Mouse (Mus musculus) left cerebral cortex, postnatal 4 days (tissue): ENCODE results near the gene Sumo2. TPM values are rescaled to one million over a fixed set of nuclear protein-coding genes. Genes with fewer than 3 reads are reported as not detected.
"Not testable (repeated sequence)": the region's sequence is repeated elsewhere in the genome, so short reads cannot be mapped to it uniquely, and the experiment has no call there.

Experiments used
- DNase-seq: peaks from one replicate; pipeline ENCODE4 v3.0.0-alpha.2; 2022
- intact Hi-C: fragments of 180-260 bp; cut with DNase I; formaldehyde crosslinking; loops from one replicate; pipeline ENCODE4 v1.15.1; 2025
- total RNA-seq, 2 experiments: library from RNA; stranded (reverse); gene quantifications; 2 replicates each; pipeline ENCODE4 v1.2.3; 2021

Gene Sumo2
- total RNA-seq, 2 experiments from 2014 or later: 439 to 466 TPM

DNA sequence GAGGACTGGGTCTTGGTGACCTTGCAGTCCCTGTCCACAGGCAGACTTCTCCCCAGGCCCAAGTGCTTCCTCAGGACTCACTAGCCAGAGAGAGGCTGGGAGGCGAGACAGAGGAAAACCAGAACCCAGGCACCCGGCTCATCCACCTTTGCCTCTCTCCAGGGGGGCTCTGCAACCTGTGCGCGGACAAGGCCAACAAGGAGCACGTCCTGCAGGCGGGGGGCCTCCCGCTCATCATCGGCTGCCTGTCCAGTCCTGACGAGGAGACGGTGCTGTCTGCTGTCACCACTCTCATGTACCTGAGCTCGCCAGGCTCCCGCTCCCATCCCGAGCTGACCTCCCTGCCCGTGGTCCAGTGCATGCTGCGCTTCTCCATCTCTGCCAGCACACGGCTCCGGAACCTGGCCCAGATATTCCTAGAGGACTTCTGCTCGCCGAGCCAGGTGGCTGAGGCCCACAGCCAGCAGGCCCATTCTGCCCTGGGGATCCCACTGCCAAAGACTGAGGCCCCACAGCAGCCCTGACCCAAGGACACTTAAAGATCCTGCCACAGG is 47.4 kb downstream of the Sumo2 start:
- intact Hi-C loops: no loop called here
- no peak for DNase-seq

GRCm38 (mm10) chr11:115485155-115485554 is 50.9 kb downstream of the Sumo2 start:
- intact Hi-C loops: no loop called here
- DNase-seq: no peak

DNA sequence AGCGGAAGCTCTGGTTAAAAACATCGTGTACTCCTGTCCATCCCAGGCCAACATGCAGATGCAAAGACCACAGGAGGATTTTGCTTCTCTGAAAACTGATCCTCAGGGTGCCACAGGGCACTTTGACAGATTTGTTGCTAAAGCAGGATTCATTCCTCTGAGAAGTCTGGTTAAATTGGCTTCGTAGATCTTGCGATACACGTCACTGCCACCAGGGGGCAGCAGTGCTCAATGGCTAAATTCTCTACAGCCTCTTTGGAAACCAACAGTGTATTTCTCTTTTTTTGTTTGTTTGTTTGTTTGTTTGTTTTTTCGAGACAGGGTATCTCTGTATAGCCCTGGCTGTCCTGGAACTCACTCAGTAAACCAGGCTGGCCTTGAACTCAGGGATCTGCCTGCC is 52.4 kb downstream of the Sumo2 start:
- intact Hi-C loops: no loop called here
- DNase-seq: peak; percentile 74

GRCm38 (mm10) chr11:115483278-115483677 is 52.8 kb downstream of the Sumo2 start:
- no peak for DNase-seq
- intact Hi-C loops: no loop called here

- intact Hi-C loops: no loop called here
- DNase-seq: no peak
Measured at GRCm38 (mm10) chr11:115481553-115482259, 54.4 kb downstream of the Sumo2 start.

DNA sequence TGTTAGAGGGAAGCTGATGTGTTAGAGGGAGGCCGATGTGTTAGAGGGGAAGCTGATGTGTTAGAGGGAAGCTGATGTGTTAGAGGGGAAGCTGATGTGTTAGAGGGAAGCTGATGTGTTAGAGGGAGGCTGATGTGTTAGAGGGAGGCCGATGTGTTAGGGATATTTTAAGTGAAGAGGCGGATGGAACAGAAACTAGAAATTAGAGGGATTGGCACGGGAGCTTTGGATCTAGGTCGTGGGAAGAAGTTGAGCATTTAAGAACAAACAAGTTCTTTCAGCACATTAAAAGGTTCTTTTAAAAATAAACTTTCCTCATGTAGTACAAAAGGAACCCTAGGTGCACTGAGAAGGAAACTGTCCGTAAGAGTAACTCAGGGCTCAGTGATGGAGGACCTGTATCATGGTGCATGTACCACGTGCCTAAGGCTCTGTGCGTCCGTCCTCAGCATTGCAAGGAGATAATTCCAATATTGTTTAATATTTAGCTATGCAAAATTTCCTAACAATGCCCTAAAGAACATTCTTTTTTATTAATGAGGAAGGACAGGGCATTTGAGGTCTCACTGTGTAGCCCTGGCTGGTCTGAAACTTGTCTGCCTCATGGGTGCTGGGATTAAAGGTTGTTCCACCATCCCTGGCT is 57.7 kb downstream of the Sumo2 start:
- no peak for DNase-seq
- intact Hi-C loops: no loop called here

GRCm38 (mm10) chr11:115477388-115477787 is 58.7 kb downstream of the Sumo2 start:
- DNase-seq, intact Hi-C loops: not testable (repeated sequence)

- not testable (repeated sequence) for DNase-seq
Measured at GRCm38 (mm10) chr11:115476630-115477029, 59.4 kb downstream of the Sumo2 start.

GRCm38 (mm10) chr11:115475758-115476237 is 60.3 kb downstream of the Sumo2 start:
- intact Hi-C loops: no loop called here
- DNase-seq: no peak

More at GRCm38 (mm10) chr11:115476630-115477029, 59.4 kb downstream of the Sumo2 start:
- intact Hi-C loops: not testable (repeated sequence)

DNA sequence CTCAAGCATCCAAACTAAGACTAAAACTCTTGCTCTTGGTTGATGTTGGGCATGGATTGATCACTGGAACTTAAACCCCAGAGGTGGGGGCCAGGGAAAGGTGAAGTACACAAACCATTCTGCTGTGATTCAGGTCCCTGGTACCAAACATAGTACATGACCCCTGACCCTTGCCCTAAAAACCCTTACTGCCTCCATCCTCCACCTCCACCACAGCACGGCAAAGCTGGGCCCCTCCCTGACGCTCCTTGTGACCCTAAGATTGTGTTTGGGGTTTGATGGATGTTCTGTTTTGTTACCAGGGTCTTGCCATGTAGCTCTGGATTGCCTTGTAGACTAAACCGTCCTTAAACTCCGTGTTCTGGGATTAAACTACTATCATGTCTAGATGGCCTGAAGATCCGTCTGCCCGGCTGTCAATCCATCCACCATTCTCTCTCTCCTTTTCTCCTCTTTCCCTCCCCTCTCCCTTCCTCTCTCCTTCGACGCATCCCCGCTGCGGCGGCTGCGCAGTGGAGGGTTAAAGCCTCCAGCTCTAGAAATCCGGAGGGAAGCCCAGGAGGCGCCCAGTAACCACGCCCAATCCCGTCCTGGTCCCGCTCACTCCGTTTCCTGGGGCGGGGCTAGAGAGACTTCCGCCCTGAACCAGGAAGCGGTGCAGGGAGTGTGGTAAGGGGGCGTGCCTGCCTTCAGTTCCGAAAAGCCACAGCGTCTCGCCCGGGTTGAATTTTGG is 60.9 kb downstream of the Sumo2 start, which contains the start of gene Armc7:
Gene Armc7, plus strand, starts transcription at position 643 of the 733 bp plus-strand sequence.
- DNase-seq: peak; percentile 94
- intact Hi-C loops: no loop called here

- DNase-seq: peak; percentile 93
- intact Hi-C loops: loop anchor here (5.0 kb wide), 2 partner anchors 46 to 116 kb away; no protein-coding TSS in a partner anchor
Measured at GRCm38 (mm10) chr11:115473626-115474275, 62.3 kb downstream of the Sumo2 start.

Other genes with a start within 250 kb of the Sumo2 start
- gene Fads6, start 238.6 kb downstream of the Sumo2 start, total RNA-seq: 1 to 10 TPM; 2.9 to 4.1 TPM
- not detected for gene Otop2, start 229.1 kb downstream of the Sumo2 start, total RNA-seq
- gene Ush1g, start 214.2 kb downstream of the Sumo2 start, total RNA-seq: under 1 TPM in 1 of 2 experiments, not detected in 1; 0.24 TPM
- under 1 TPM in 1 of 2 experiments, not detected in 1; 0.42 TPM for gene Otop3, start 201.5 kb downstream of the Sumo2 start, total RNA-seq
- 10 to 100 TPM; 72.7 to 80.6 TPM for gene Hid1, start 168.5 kb downstream of the Sumo2 start, total RNA-seq
- gene Cdr2l, start 154.4 kb downstream of the Sumo2 start, total RNA-seq: 10 to 100 TPM; 31.4 to 33.1 TPM
- 100 to 1,000 TPM in 1 of 2 experiments, 10 to 100 TPM in 1; 97.9 to 109 TPM for gene Mrpl58, start 132.5 kb downstream of the Sumo2 start, total RNA-seq
- gene Atp5h, start 116.3 kb downstream of the Sumo2 start, total RNA-seq: 100 to 1,000 TPM; 290 to 310 TPM
- gene Kctd2, start 116.1 kb downstream of the Sumo2 start, total RNA-seq: 10 to 100 TPM; 47.7 to 52.9 TPM
- gene Trim80, start 95.7 kb downstream of the Sumo2 start, total RNA-seq: under 1 TPM in 1 of 2 experiments, not detected in 1; 0.20 TPM
- not detected for gene Slc16a5, start 73.8 kb downstream of the Sumo2 start, total RNA-seq
- 10 to 100 TPM in 1 of 2 experiments, 1 to 10 TPM in 1; 9.9 to 10.2 TPM for gene Armc7, start 60.6 kb downstream of the Sumo2 start, total RNA-seq
- gene Nt5c, start 44.4 kb downstream of the Sumo2 start, total RNA-seq: 10 to 100 TPM; 57.4 to 70.8 TPM
- 100 to 1,000 TPM; 803 to 865 TPM for gene Jpt1, start 21.9 kb downstream of the Sumo2 start, total RNA-seq
- 10 to 100 TPM; 66.6 to 73.4 TPM for gene Nup85, start 28.2 kb upstream of the Sumo2 start, total RNA-seq
- gene Mrps7, start 67.6 kb upstream of the Sumo2 start, total RNA-seq: 10 to 100 TPM; 43.0 to 44.1 TPM
- gene Gga3, start 67.8 kb upstream of the Sumo2 start, total RNA-seq: 10 to 100 TPM; 83.9 to 85.2 TPM
- gene Mif4gd, start 76.7 kb upstream of the Sumo2 start, total RNA-seq: 10 to 100 TPM; 13.3 to 14.1 TPM
- gene Slc25a19, start 92.0 kb upstream of the Sumo2 start, total RNA-seq: 10 to 100 TPM; 55.3 to 56.6 TPM
- gene Grb2, start 172.3 kb upstream of the Sumo2 start, total RNA-seq: 100 to 1,000 TPM; 218 to 220 TPM
- 10 to 100 TPM; 37.3 to 44.1 TPM for gene Tmem94, start 229.2 kb upstream of the Sumo2 start, total RNA-seq